Comparison of ENCODE assay signal across 9 mouse cellular contexts in the genomic region with DNA sequence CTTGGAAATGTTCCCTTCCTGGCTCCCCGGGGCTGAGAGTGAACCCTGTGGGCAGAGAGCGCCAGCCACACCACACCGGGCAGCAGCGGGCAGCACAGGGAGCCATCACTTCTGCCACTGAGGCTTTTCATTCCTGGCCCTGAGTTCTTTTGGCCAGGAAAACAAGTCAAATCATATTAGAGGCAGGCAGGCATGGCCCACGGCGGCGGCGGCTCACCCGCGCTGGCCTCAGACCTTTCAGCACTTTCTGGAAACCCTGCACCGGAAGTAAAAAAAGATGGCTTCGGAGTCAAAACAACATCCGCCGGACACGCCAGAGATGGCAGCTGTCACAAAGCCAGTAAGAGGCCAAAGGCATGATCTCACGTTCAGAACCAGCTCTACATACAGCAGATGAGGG. TPM values are rescaled to one million over a fixed set of nuclear protein-coding genes. Genes with fewer than 3 reads are reported as not detected.
A peak's percentile ranks its signal among the peaks of the same experiment; 100 is the strongest.
DNase-seq lines count a peak whose midpoint lies in the region; TF ChIP-seq lines count a peak whose summit lies in the region.
"Had no signal": no experiment of that assay in that cellular context is flagged by ENCODE, and none has a peak within 500 bp of the region (broad histone marks: within the 10 kb centered on the region; RNA-seq: fewer than 3 reads in every experiment).

No protein-coding gene starts in this region.

- no peaks in the 10 kb centered on the region for H3K27me3 ChIP-seq in embryonic facial prominence, embryonic 10.5 days (replicated peaks; ENCODE audit: low read depth, poor library complexity, severe bottlenecking)
- H3K27me3 ChIP-seq: neural tube, embryonic 13.5 days had no signal

- no peak for TF ChIP-seq CTCF in gastrocnemius, adult 2 months (IDR thresholded peaks at IDR 0.05)

- intact Hi-C loops in gastrocnemius, adult 2 months (cut with DNase I): loop anchor here (10.0 kb wide), 2 partner anchors 151 to 181 kb away; no protein-coding TSS in a partner anchor
- intact Hi-C loops in gastrocnemius, postnatal 36 days (cut with DNase I): loop anchor here (5.0 to 10.0 kb wide), 2 partner anchors 139 to 261 kb away; no protein-coding TSS in a partner anchor

- no peak for DNase-seq in gastrocnemius, adult 2 months
- DNase-seq in gastrocnemius, postnatal 36 days: no peak
- no peak for DNase-seq in ES-E14 (ENCODE audit: low read depth, low spot score)
- peak; percentile 66 for DNase-seq in embryonic facial prominence, embryonic 10.5 days (ENCODE audit: low spot score)
- DNase-seq in heart, postnatal 4 days: peak; percentile 57
- no peak for DNase-seq in frontal cortex, adult 2 months (ENCODE audit: extremely low spot score in 1 of 2, low spot score in 1 of 2)
- DNase-seq in yolk sac, embryonic 10.5 days (ENCODE audit: low spot score): no peak
- no peak for DNase-seq in frontal cortex, postnatal 10 days (ENCODE audit: low spot score in 2 of 2)

- WGBS in embryonic facial prominence, embryonic 10.5 days: 53% methylated on average over 16 of the region's 16 CpGs

- H3K4me1 ChIP-seq in ES-E14 (ENCODE audit: control insufficient read depth in 2 of 2, insufficient read depth in 2 of 2, low read length in 2 of 2, poor library complexity in 1 of 2): peaks cover 3 to 11% of the 10 kb centered on the region in 2 experiments; a peak in 1 of 4 replicates
- H3K4me1 ChIP-seq in embryonic facial prominence, embryonic 10.5 days: peaks cover 35% of the 10 kb centered on the region

- no peaks in the 10 kb centered on the region for H3K9me3 ChIP-seq in ES-E14 (ENCODE audit: control insufficient read depth, insufficient read depth, low read depth, low read length)
- H3K9me3 ChIP-seq in embryonic facial prominence, embryonic 10.5 days: no peaks in the 10 kb centered on the region
- H3K9me3 ChIP-seq: neural tube, embryonic 13.5 days had no signal

- peak overlapping the region; percentile 77 for H3K27ac ChIP-seq in gastrocnemius, adult 2 months
- no peak overlapping the region for H3K27ac ChIP-seq in ES-E14 (ENCODE audit: insufficient read depth, low read depth, low read length, poor library complexity, severe bottlenecking)
- H3K27ac ChIP-seq in embryonic facial prominence, embryonic 10.5 days (replicated peaks): peak overlapping the region; percentile 78
- H3K27ac ChIP-seq: neural tube, embryonic 13.5 days had no signal

- H3K36me3 ChIP-seq in ES-E14 (ENCODE audit: control insufficient read depth, insufficient read depth, low read length, poor library complexity, severe bottlenecking): no peaks in the 10 kb centered on the region
- no peaks in the 10 kb centered on the region for H3K36me3 ChIP-seq in embryonic facial prominence, embryonic 10.5 days (replicated peaks)
- H3K36me3 ChIP-seq: neural tube, embryonic 13.5 days had no signal

- H3K9ac ChIP-seq in ES-E14 (ENCODE audit: insufficient read depth, low read depth, low read length, poor library complexity, severe bottlenecking): peak overlapping the region; percentile 53; the same call in 1 of the 2 replicates
- H3K9ac ChIP-seq: neural tube, embryonic 13.5 days had no signal

- in situ Hi-C loops in ES-E14 (cut with MboI; ENCODE audit: low sequenced_read_pairs in 2 of 2, unreplicated experiment in 2 of 2): loop anchor here (25.0 kb wide), 2 partner anchors 131 to 256 kb away; no protein-coding TSS in a partner anchor

- peak overlapping the region; percentile 61 for H3K4me3 ChIP-seq in gastrocnemius, adult 2 months
- peak overlapping the region; percentile 36 to 49; a peak in 3 of 4 replicates for H3K4me3 ChIP-seq in ES-E14 (ENCODE audit: insufficient read depth in 1 of 2, low read depth in 1 of 2, low read length in 2 of 2, poor library complexity in 1 of 2, severe bottlenecking in 1 of 2)
- 0 out of 2 replicates have a peak overlapping the region, but pooled peaks have one; percentile 21 for H3K4me3 ChIP-seq in embryonic facial prominence, embryonic 10.5 days
- H3K4me3 ChIP-seq: neural tube, embryonic 13.5 days had no signal

TF ChIP-seq in ES-E14, 5 proteins besides CTCF, POLR2A, EP300 and RAD21:
- TF ChIP-seq CHD2 (IDR thresholded peaks at IDR 0.05; ENCODE audit: low read depth, low read length) (no peak), ZNF384 (IDR thresholded peaks at IDR 0.05; ENCODE audit: low read depth, low read length) (no peak)

RNA-seq across cellular contexts. Expression of gene Zfp90, which starts 9.3 kb away (rescaled TPM):
- 1 to 10 TPM; 1.2 to 1.7 TPM for total RNA-seq in gastrocnemius, adult 2 months (2021)
- 1 to 10 TPM in 1 of 2 experiments, under 1 TPM in 1; 0.91 to 1.6 TPM for total RNA-seq in gastrocnemius, postnatal 36 days (2021)
- total RNA-seq in ES-E14 (2012; rRNA removed): 5.7 and 6.0 TPM in 2 replicates
- 24.5 and 26.4 TPM in 2 replicates for polyA plus RNA-seq in embryonic facial prominence, embryonic 10.5 days (2016; fragmentation: Nextera tagmentation; extraction: Ambion mirVana)
- total RNA-seq in heart, postnatal 4 days (2021): 10 to 100 TPM; 12.4 to 13.1 TPM
- polyA plus RNA-seq in frontal cortex, adult 2 months (2012; rRNA removed): 13.0 and 14.0 TPM in 2 replicates

Comparison
In these comparisons a context has a peak if more than half of its experiments do, and no peak if none do; other contexts are left out.
1. DNase-seq: peak in embryonic facial prominence, embryonic 10.5 days (single experiment) and heart, postnatal 4 days (single experiment); none in gastrocnemius, adult 2 months (single experiment), gastrocnemius, postnatal 36 days (0 of 2), ES-E14 (single experiment), frontal cortex, adult 2 months (0 of 2), yolk sac, embryonic 10.5 days (single experiment) and frontal cortex, postnatal 10 days (0 of 2).
2. Peak in every context shown above with its lines, with median percentiles within 50 percentile points of each other: H3K4me3 ChIP-seq.